Mouse (Mus musculus): ENCODE measurements around the gene Rpl18a. TPM values are rescaled to one million over a fixed set of nuclear protein-coding genes. Genes with fewer than 3 reads are reported as not detected.

Rpl18a gene
- polyA plus RNA-seq, 1 experiment = 3,384 TPM

DNA sequence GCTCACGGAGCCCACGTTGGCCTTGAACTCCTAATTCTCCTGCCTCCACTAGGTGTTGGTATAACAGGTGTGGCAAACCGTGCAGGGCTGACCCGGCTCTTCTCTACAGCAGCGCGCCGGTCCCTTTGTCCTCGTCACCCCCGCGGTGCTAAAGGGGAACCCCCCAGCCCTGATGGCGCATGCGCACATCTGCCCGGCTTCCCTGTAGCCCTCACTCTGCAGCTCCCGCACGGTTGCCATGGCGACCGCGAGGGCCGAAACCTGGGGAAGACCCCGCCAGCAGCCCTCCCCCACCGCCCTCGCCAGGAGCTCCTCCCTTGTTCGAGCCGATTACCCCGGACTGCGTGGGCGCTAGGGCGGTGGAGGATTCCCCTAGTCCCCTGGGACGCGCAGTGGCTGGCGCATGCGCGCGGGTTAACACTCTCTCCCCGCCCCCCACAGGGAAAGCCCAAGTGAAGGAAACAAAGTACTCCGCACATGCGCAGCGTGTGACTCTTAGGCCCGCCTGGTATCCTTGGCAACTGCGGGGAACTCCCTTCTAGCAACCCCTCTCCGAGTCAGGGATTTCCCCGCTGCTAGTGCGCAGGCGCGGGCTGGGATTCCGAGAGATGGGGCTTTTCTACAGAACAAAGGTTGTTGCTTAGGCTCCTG, 31.7 kb downstream of the Rpl18a start:
- peak overlapping the region; percentile 64 for H3K4me3 ChIP-seq (replicated peaks; ENCODE audit: extremely low read depth, low read depth, low read length)
- TF ChIP-seq POLR2A (IDR thresholded peaks at IDR 0.05; ENCODE audit: borderline replicate concordance, extremely low read depth, low read depth, low read length) (peak; percentile 81; the same call in 1 of the 2 replicates), CTCF (IDR thresholded peaks at IDR 0.05; ENCODE audit: insufficient read depth, low read length) (no peak)
- peak; percentile 98 for DNase-seq
- H3K4me1 ChIP-seq (ENCODE audit: control insufficient read depth, insufficient read depth, low read length) = peaks cover 18% of the 10 kb centered on the region
- WGBS = under 1% methylated on average over 46 of the region's 46 CpGs

- no peak for DNase-seq
- peak overlapping the region; percentile 64 for H3K4me3 ChIP-seq (replicated peaks; ENCODE audit: extremely low read depth, low read depth, low read length)
- TF ChIP-seq CTCF (IDR thresholded peaks at IDR 0.05; ENCODE audit: insufficient read depth, low read length) (no peak), POLR2A (IDR thresholded peaks at IDR 0.05; ENCODE audit: borderline replicate concordance, extremely low read depth, low read depth, low read length) (no peak)
- peaks cover 18% of the 10 kb centered on the region for H3K4me1 ChIP-seq (ENCODE audit: control insufficient read depth, insufficient read depth, low read length)
- WGBS = 2% methylated on average over 24 of the region's 24 CpGs
Observed at GRCm38 (mm10) chr8:70864712-70865221, 32.4 kb downstream of the Rpl18a start.

DNA sequence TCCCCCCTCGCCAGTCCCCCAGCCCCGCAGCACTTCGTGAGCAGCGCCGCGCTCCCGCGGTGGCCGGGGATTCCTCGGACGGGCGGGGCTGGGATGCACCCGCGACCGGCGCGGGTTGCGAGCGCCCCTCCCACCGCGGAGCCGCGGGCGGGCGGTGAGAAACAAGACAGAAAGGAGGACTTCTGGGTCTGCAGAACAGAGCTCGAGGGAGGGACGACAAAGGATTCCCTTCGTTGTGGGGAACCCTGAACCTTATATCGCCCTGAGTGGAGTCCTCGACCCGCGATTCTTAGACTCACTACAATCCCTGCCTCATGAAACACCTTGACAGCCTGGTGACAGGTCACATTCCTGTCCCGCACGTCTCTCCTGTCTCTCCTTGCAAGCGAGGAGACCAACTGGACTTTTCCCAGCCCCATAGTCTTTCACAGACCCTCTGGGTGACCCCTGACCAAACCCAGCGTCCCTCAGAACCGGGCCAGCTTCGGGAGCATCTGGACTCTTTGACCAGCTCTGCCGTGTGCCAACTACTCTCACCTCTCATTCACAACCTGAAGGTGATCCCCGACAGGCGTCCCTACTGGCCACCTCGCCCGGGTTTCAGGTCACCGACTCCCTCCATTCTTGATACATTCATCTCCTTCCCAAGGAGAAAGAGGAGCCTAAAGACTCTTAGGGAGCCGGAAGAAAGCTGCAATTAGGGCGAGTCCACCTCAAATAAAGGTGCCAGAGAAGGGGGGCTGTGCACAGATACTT, 33.1 kb downstream of the Rpl18a start:
- TF ChIP-seq POLR2A (IDR thresholded peaks at IDR 0.05; ENCODE audit: borderline replicate concordance, extremely low read depth, low read depth, low read length) (no peak), CTCF (IDR thresholded peaks at IDR 0.05; ENCODE audit: insufficient read depth, low read length) (no peak)
- H3K4me1 ChIP-seq (ENCODE audit: control insufficient read depth, insufficient read depth, low read length) = peaks cover 16% of the 10 kb centered on the region
- no peak for DNase-seq
- WGBS = 2% methylated on average over 46 of the region's 46 CpGs
- no peak overlapping the region for H3K4me3 ChIP-seq (replicated peaks; ENCODE audit: extremely low read depth, low read depth, low read length)

DNA sequence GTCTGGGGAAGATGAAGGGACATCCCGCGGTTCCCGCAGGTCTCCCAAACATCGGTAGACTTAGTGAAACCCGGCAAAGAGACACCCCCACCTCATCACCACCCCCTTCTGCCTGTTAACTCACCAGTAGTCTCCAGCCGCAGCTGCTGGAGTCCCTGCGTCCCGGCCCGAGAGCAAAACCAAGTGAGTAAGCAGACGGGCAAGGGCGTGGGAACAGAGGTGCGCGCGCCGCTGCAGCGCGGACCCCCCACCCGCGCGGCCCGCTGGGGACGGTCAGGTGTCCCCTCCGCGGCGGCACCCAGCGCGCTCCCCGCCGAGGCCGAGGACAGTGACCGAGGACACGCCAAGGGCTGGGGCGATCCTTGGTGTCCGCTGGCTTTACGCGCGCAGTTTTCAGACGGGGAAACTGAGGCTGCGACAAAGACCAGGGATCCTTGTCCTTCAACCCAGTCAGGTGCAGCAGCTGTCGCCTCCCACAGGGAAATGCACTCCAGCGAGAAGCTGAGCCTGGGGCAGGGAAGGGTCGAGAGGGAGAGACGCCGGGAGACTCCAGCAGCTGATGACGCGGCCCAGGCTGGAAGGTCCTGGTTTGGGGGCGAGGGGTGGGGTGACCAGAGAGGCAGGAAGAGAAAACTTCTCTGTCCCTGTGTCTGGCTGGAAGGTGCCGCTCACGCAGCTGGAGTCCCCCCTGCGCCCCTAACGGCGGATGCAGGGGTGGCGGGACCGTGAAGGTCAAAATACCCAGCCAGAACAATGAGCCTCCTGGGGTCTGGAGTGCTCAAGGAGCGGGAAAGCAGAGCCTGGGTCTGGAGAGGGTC, 34.2 kb downstream of the Rpl18a start, which contains the start of gene Kcnn1:
Gene Kcnn1 (minus strand): TSS at position 435 of the 818 bp plus-strand sequence.
- Histone ChIP-seq H3K4me3 (replicated peaks; ENCODE audit: extremely low read depth, low read depth, low read length) (no peak within 1 kb of the TSS), H3K4me1 (ENCODE audit: control insufficient read depth, insufficient read depth, low read length) (peaks cover 16% of the 10 kb centered on the region)
- TF ChIP-seq CTCF (IDR thresholded peaks at IDR 0.05; ENCODE audit: insufficient read depth, low read length) (no peak), POLR2A (IDR thresholded peaks at IDR 0.05; ENCODE audit: borderline replicate concordance, extremely low read depth, low read depth, low read length) (no peak)
- DNase-seq = no peak
- WGBS = 2% methylated on average over 55 of the region's 55 CpGs

DNA sequence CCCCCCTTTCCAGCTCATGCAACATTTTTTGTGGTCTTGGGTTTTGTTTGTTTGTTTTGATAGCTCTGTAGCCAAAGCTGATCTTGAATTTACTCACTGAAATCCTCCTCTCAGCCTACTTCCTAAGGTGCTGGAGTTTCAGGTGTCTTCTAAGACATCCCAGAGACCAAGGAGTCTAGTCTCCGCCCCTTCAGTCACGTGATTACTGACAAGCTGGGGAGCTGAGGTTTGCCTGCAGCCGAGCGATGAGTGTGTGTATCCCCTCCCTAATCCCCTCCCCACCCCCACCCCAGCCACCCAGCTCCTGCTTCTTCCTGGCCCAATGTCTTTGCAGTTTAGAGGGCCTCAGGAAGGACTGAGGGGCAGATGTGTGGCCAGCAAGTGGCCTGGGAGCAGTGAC, 39.7 kb downstream of the Rpl18a start:
- WGBS = 54% methylated on average over 4 of the region's 4 CpGs
- no peak for DNase-seq
- peaks cover 3% of the 10 kb centered on the region; the same call in 1 of the 2 replicates for H3K4me1 ChIP-seq (ENCODE audit: control insufficient read depth, insufficient read depth, low read length)
- no peak overlapping the region for H3K4me3 ChIP-seq (replicated peaks; ENCODE audit: extremely low read depth, low read depth, low read length)
- TF ChIP-seq POLR2A (IDR thresholded peaks at IDR 0.05; ENCODE audit: borderline replicate concordance, extremely low read depth, low read depth, low read length) = no peak
- no peak for TF ChIP-seq CTCF (IDR thresholded peaks at IDR 0.05; ENCODE audit: insufficient read depth, low read length)

- peaks cover 3% of the 10 kb centered on the region; the same call in 1 of the 2 replicates for H3K4me1 ChIP-seq (ENCODE audit: control insufficient read depth, insufficient read depth, low read length)
- peak overlapping the region; percentile 43 for H3K4me3 ChIP-seq (replicated peaks; ENCODE audit: extremely low read depth, low read depth, low read length)
- 7% methylated on average over 33 of the region's 33 CpGs for WGBS
- TF ChIP-seq CTCF (IDR thresholded peaks at IDR 0.05; ENCODE audit: insufficient read depth, low read length) = no peak
- TF ChIP-seq POLR2A (IDR thresholded peaks at IDR 0.05; ENCODE audit: borderline replicate concordance, extremely low read depth, low read depth, low read length) = no peak
- DNase-seq = peak; percentile 70
Observed at GRCm38 (mm10) chr8:70856541-70857197, 40.5 kb downstream of the Rpl18a start.

- peaks cover 3% of the 10 kb centered on the region; the same call in 1 of the 2 replicates for H3K4me1 ChIP-seq (ENCODE audit: control insufficient read depth, insufficient read depth, low read length)
- WGBS = 66% methylated on average over 5 of the region's 5 CpGs
- H3K4me3 ChIP-seq (replicated peaks; ENCODE audit: extremely low read depth, low read depth, low read length) = no peak overlapping the region
- TF ChIP-seq CTCF (IDR thresholded peaks at IDR 0.05; ENCODE audit: insufficient read depth, low read length) (no peak), POLR2A (IDR thresholded peaks at IDR 0.05; ENCODE audit: borderline replicate concordance, extremely low read depth, low read depth, low read length) (no peak)
- no peak for DNase-seq
Observed at GRCm38 (mm10) chr8:70856028-70856427, 41.2 kb downstream of the Rpl18a start.

GRCm38 (mm10) chr8:70853863-70854262, 43.3 kb downstream of the Rpl18a start:
- TF ChIP-seq POLR2A (IDR thresholded peaks at IDR 0.05; ENCODE audit: borderline replicate concordance, extremely low read depth, low read depth, low read length) (no peak), CTCF (IDR thresholded peaks at IDR 0.05; ENCODE audit: insufficient read depth, low read length) (no peak)
- Histone ChIP-seq H3K4me1 (ENCODE audit: control insufficient read depth, insufficient read depth, low read length) (peaks cover 3% of the 10 kb centered on the region; the same call in 1 of the 2 replicates), H3K4me3 (replicated peaks; ENCODE audit: extremely low read depth, low read depth, low read length) (no peak overlapping the region)
- no peak for DNase-seq
- 76% methylated on average over 2 of the region's 2 CpGs for WGBS

Data from lung, adult 2 months (tissue).